Mouse (Mus musculus): ENCODE measurements at regions not wholly inside any gene's neighbourhood (a gene's known extent, or its start where the extent isn't known, plus 50 kb on each side); places are given as distances from the start of the nearest gene placed in this dataset.

DNA sequence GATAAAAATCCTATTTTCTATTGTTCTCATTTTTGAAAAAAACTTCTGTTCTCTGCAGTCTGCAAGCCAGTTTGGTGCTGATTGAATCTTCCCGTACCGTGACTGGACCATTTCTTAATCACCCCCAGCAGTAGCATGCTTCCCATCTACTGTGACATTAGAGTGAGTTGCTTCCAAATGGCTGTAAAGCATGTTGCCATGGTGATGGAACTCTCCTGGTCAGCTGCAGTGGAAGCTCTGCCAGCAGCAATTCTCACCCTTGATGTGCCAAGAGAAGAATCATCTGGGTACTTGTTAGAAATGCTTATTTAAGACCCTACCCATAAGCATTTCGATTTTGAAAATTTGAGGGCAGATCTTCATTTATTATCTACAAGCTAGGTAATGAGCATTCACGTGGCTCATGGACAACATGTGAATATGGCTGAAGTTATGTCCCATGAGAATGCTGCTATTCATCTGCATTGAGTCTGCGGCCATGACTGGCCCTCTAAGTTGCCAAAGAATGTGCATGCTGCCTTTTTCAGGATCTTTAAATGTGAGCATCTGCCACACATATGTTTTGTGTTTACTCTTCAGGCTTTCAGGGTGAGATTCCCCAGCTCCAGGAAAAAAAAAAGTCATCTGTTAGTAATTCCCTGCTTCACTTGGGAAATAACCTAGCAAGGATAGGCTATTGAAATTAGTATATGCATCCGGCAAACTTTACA is 62.8 kb downstream of the H2al1n start:
- in situ Hi-C loops (cut with MboI, MseI), result no loop called here

DNA sequence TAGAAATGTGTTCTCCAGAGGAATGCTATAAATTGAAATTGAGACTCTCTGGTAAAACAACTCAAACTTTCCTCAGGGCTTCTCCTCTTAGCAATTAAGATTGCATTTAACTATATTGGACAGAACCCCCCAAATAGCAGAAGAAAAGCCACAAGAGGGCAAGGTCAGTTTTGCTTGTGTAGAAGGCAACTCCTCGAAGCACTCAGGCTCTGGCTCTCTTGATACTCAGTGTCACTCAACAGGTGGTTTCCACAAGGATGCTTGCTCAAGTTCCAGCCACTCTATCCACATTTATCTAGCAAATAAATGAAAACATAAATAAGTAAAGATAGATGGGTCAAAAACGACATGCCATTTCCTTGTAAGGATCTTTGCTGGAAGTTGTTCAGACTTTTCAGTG is 68.4 kb downstream of the H2al1n start:
- in situ Hi-C loops (cut with MboI, MseI), result no loop called here

DNA sequence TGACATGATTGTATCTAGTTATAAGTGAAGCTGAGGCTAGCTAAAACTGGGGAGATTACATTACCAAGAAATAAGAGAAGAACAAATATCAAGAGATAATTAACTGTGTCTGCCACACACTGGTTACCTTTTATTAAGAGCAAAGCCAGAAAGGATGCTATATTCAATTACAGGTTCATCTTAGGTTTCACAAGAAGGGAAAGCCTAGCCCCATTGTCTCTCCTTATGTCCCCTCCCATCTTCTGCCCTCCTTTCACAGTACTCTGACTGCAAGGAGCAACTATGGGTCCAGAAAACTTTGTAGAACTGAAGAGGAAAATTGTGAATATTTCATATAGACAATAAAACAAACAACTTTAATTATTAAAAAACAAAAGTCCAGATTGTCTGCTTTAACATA is 68.8 kb downstream of the H2al1n start:
- in situ Hi-C loops (cut with MboI, MseI), result no loop called here

DNA sequence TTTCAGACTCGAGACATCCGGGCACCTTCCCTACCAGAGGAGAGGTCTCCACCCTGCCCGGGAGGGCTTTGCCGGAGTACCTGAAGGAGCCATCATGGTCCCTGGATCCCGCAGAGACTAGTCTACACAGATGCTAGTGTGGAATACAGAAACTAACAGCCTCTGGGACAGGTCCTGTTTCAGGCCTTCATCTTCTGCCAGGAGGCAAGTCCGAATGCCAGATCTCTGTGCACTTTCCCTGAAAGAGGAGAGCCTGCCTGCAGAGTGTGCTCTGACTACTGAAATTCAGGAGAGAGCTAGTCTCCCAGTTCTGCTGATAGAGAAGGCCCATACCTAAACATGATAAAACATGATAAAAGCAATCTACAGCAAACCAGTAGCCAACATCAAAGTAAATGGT is 83.9 kb downstream of the H2al1n start:
- in situ Hi-C loops (cut with MboI, MseI), result no loop called here

DNA sequence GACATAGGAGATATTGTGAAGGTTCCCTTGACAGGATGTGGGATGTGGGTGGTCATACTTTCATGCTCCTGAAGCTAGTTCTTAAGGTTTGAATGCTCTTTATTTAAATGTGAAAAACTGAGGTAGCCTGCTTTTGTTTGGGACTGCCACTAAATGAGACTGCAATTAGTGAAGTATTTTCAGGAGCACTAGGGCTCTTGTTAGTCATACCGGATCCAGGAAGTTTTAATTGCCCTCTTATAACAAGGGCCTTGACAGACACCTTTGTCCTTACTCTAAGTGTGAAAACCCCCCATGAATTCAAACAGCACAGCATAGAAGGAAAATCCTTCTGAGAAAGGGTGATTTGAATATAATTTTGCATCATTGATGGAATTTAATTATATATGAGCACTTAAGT is 91.2 kb downstream of the H2al1n start:
- in situ Hi-C loops (cut with MboI, MseI), result no loop called here

DNA sequence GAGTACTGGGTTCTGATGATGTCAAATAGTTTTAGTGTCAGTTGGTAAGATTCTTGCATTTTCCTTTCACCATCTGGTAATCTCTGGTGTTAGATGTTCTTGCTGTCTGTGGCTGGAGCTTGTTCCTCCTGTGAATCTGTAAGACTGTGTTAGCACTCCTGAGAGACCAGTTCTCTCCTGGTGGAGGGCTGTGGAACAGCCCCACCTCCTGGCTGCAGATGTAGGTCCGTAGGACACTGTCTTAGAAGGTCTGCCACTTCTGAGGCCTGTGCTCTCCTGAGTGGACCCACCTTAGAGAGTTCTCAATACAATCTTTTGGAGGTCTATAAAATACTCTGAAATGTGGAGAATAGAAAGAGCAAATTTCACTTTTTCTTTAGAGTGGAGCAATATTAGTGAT is 101.8 kb downstream of the H2al1n start:
- in situ Hi-C loops (cut with MboI, MseI), result loop anchor here (5.0 kb wide), 1 partner anchor 205 kb away; no protein-coding TSS in a partner anchor

DNA sequence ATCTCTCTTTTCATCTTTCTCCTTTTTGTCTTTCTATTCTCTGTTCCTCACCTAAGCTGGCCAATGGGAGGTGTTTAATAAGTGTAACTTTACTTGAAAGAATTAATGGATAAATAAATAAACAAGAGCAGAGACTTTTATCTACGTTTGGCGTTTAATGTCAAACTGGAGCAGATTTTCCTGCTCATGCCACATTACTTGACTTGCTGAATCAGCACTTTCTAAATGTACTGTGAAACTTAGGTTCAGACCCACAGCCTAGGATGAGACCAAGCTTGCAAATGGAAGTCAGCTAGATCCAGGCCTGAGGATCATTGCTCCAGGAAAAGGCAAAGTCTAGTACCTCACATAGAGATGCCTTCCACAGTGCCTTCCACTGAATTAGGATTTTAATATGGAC is 141.5 kb downstream of the H2al1n start:
- in situ Hi-C loops (cut with MboI, MseI), result no loop called here

DNA sequence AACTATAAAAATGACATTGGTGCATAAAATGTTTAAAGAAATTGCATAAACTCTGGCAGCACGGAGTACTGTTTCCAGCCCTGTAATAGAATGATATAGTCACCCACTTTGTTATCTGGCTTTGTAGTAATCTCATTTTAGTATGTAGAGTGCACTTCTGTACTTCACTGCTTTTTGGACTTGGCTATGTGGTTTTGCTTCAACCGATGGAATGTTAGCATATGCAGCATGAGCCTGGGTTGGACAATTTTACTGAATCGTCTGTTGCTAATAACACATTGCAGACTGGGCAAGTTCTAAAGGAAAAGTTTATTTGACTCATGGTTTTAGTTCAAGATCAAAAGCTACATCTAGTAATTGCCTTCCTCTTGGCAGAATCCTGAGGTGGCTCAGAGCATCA is 142.4 kb downstream of the H2al1n start:
- in situ Hi-C loops (cut with MboI, MseI), result no loop called here

DNA sequence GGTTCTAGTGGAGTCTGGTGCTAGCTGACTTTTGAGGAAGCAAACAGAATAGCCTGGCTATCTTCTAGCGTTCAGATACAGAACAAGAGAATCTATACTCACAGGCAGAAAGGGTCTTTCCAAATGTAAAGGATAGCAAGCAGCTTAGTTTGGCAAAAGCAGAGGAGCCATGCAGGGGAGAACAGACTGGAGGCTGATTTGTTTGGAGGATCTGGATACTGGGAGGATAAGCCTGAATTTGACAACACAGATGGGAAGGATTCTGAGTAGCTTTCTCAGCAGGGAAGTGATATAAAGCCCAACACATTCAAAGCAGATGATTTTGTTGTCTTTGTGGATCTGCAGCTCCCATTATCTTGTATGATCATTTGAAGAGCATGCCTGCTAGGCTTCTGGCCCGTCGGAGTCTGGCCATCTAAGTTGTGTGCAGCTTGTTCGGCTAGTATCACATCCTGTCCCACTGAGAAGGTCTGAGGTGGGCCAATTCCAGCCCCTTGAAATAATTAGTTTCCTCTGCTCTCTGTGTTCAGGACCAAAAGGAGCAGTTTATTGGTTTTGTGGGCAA is 145.6 kb downstream of the H2al1n start:
- in situ Hi-C loops (cut with MboI, MseI), result no loop called here
